Mouse (Mus musculus) hindlimb bud, embryonic 11.5 days (tissue): ENCODE data around the gene C1rb.
"Not testable (repeated sequence)": the region's sequence is repeated elsewhere in the genome, so short reads cannot be mapped to it uniquely, and the experiment has no call there.

ENCODE experiments used
- DNase-seq: peaks from one replicate; pipeline ENCODE4 v3.0.0-alpha.2; 2012; ENCODE audit warnings: low read depth, low spot score; ENCODE audit errors: extremely low spot score

Gene C1rb

DNA sequence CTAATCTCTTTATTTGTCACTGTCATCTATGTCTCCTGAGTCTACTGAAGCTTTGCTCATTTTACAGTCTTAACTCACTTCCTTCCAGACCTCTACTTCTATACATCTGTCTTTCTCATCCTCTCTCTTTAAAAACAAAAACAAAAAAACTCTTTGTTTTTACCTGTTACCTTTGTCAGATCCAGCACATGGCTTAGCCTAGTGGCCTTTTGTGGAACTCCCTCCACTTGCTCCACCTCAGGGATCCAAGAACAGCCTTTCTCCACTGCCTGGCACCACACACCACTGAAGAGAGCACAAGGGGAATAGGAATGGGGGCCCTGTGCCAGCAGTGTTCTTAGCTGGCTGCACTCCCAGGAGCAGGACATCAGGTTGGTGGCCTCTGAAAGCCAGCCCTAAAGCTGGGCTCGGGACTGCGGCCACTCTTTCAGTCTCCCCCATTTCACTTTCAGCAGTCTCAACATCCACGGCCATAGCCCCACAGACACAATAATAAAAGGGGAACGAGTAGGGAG, 22.1 kb downstream of the C1rb start:
- DNase-seq = no peak

- DNase-seq = no peak
These were observed 23.0 kb downstream of the C1rb start for GRCm38 (mm10) chr6:124593121-124593520.

DNA sequence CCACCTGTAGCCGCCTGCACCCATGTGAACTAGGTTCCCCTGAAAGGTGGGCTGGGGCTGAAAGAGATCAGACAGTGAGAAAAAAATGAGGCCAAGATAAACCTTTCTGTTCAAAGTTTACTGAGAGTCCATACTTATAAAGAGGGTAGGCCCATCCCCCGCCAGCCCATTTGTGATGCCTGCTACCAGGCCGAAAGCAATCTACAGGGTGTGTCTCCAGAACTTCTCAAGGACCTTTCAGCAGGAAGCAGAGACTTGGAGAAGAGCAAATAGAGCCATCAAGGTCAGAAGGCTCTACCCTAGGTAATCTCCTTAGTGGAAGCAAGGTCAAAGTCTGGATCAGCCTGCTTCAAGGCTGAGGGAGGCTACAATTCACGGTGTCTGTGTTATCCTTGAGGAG, 31.9 kb downstream of the C1rb start:
- no peak for DNase-seq

- no peak for DNase-seq
These were observed 55.5 kb downstream of the C1rb start for GRCm38 (mm10) chr6:124625612-124626011.

- not testable (repeated sequence) for DNase-seq
These were observed 56.1 kb downstream of the C1rb start for GRCm38 (mm10) chr6:124626184-124626583.

DNA sequence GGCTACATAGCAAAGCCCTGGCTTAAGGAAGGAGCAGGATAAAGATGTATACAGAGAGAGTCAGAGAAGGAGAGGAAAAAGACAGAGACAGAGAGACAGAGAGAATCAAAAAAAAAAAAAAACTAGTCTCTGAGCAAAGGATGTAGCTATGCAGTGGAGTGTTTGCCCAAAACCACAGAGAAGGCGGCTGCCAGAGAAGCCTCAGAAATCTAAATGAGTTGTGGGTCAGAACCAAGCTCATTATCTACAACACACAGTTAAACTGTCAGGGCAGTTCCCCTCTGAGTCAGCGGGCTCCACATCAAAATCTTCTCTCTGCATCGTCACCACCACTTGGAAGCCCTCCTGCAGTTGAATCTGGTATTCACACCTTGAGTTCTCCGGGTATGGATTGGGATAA, 60.7 kb downstream of the C1rb start:
- no peak for DNase-seq
